Mouse (Mus musculus) stomach, embryonic 15.5 days (tissue): ENCODE measurements around the gene Mgll. TPM values are rescaled to one million over a fixed set of nuclear protein-coding genes. Genes with fewer than 3 reads are reported as not detected.

Experiments used
- ATAC-seq: fragments of 200-750 bp; cut with Nextera tagmentation; 2 replicates; pipeline ENCODE4 v1.8.0; 2017; ENCODE audit warnings: low read depth, moderate number of reproducible peaks, moderate TSS enrichment; ENCODE audit not compliant: insufficient read depth, low FRiP score
- H3K27ac ChIP-seq: fragments of 300-500 bp; sonication (generic); 2 replicates; pipeline ENCODE4 v1.5.1; 2015; ENCODE audit warnings: mild to moderate bottlenecking, inconsistent platforms
- H3K27me3 ChIP-seq: fragments of 300-500 bp; sonication (generic); replicated peaks from 2 replicates; pipeline ENCODE4 v1.6.1; 2015; ENCODE audit warnings: inconsistent platforms
- H3K36me3 ChIP-seq: fragments of 300-500 bp; sonication (generic); 2 replicates; pipeline ENCODE4 v1.6.1; 2015; ENCODE audit warnings: inconsistent platforms
- H3K4me1 ChIP-seq: fragments of 300-500 bp; sonication (generic); 2 replicates; pipeline ENCODE4 v1.6.1; 2015; ENCODE audit warnings: inconsistent platforms
- H3K4me2 ChIP-seq: fragments of 300-500 bp; sonication (generic); 2 replicates; pipeline ENCODE4 v1.6.1; 2015; ENCODE audit warnings: mild to moderate bottlenecking, inconsistent platforms
- H3K4me3 ChIP-seq: fragments of 300-500 bp; sonication (generic); replicated peaks from 2 replicates; pipeline ENCODE4 v1.5.1; 2015; ENCODE audit warnings: inconsistent platforms
- H3K9ac ChIP-seq: fragments of 300-500 bp; sonication (generic); 2 replicates; pipeline ENCODE4 v1.6.1; 2015; ENCODE audit warnings: inconsistent platforms
- H3K9me3 ChIP-seq: fragments of 300-500 bp; sonication (generic); 2 replicates; pipeline ENCODE4 v1.6.1; 2016; ENCODE audit warnings: inconsistent platforms
- WGBS: fragments of 180-500 bp; shearing (Covaris S2); methylation state at CpG from one replicate; pipeline ENCODE4 v1.1.7; 2015; 5-methylcytosine and 5-hydroxymethylcytosine counted together
- polyA plus RNA-seq: library from polyadenylated mRNA; unstranded; fragments of >200 nt; fragmentation: Nextera tagmentation; extraction: Ambion mirVana; gene quantifications from 2 replicates; pipeline ENCODE4 v1.2.1, GENCODE M21; 2015

Gene Mgll
- polyA plus RNA-seq, 1 experiment from 2014 or later = 109 TPM

- H3K9ac ChIP-seq = no peak overlapping the region
- ATAC-seq = no peak
- H3K4me1 ChIP-seq = peaks cover 47% of the 10 kb centered on the region
- H3K36me3 ChIP-seq = no peaks in the 10 kb centered on the region
- 78% methylated on average over 4 of the region's 4 CpGs for WGBS
- no peak overlapping the region for H3K4me3 ChIP-seq
- H3K9me3 ChIP-seq = no peaks in the 10 kb centered on the region
- H3K27ac ChIP-seq = no peak overlapping the region
- H3K27me3 ChIP-seq = no peaks in the 10 kb centered on the region
- no peak overlapping the region for H3K4me2 ChIP-seq
Measured at GRCm38 (mm10) chr6:88764281-88764680, 40.1 kb downstream of the Mgll start.

- Histone ChIP-seq H3K9ac (no peak overlapping the region), H3K4me1 (peaks cover 16% of the 10 kb centered on the region), H3K36me3 (no peaks in the 10 kb centered on the region), H3K4me3 (no peak overlapping the region), H3K4me2 (no peak overlapping the region), H3K27ac (no peak overlapping the region), H3K9me3 (no peaks in the 10 kb centered on the region), H3K27me3 (no peaks in the 10 kb centered on the region)
- no peak for ATAC-seq
- 49% methylated on average over 4 of the region's 4 CpGs for WGBS
Measured at GRCm38 (mm10) chr6:88767740-88768139, 43.5 kb downstream of the Mgll start.

- no peak for ATAC-seq
- 83% methylated on average over 6 of the region's 6 CpGs for WGBS
Measured at GRCm38 (mm10) chr6:88769723-88770122, 45.5 kb downstream of the Mgll start.

GRCm38 (mm10) chr6:88770300-88770904, 46.2 kb downstream of the Mgll start:
- no peak for ATAC-seq
- H3K9me3 ChIP-seq = no peaks in the 10 kb centered on the region
- H3K36me3 ChIP-seq = no peaks in the 10 kb centered on the region
- no peak overlapping the region for H3K4me3 ChIP-seq
- WGBS = 66% methylated on average over 17 of the region's 17 CpGs
- H3K9ac ChIP-seq = no peak overlapping the region
- H3K4me1 ChIP-seq = peaks cover 19% of the 10 kb centered on the region; the same call in 1 of the 2 replicates
- H3K4me2 ChIP-seq = no peak overlapping the region
- H3K27ac ChIP-seq = no peak overlapping the region
- no peaks in the 10 kb centered on the region for H3K27me3 ChIP-seq

More at GRCm38 (mm10) chr6:88769723-88770122, 45.5 kb downstream of the Mgll start:
- Histone ChIP-seq H3K27ac (no peak overlapping the region), H3K4me2 (no peak overlapping the region), H3K9me3 (no peaks in the 10 kb centered on the region), H3K9ac (no peak overlapping the region), H3K36me3 (no peaks in the 10 kb centered on the region), H3K4me1 (peaks cover 13% of the 10 kb centered on the region; the same call in 1 of the 2 replicates), H3K27me3 (no peaks in the 10 kb centered on the region), H3K4me3 (no peak overlapping the region)

GRCm38 (mm10) chr6:88770981-88771380, 46.8 kb downstream of the Mgll start:
- Histone ChIP-seq H3K4me2 (no peak overlapping the region), H3K4me3 (no peak overlapping the region)
- WGBS = 91% methylated on average over 5 of the region's 5 CpGs

GRCm38 (mm10) chr6:88772041-88772440, 47.8 kb downstream of the Mgll start:
- ATAC-seq = no peak
- Histone ChIP-seq H3K4me2 (no peak overlapping the region), H3K9ac (no peak overlapping the region), H3K27ac (no peak overlapping the region), H3K36me3 (no peaks in the 10 kb centered on the region), H3K4me3 (no peak overlapping the region), H3K9me3 (no peaks in the 10 kb centered on the region), H3K27me3 (no peaks in the 10 kb centered on the region), H3K4me1 (peaks cover 29% of the 10 kb centered on the region)
- WGBS = 71% methylated on average over 13 of the region's 13 CpGs

More at GRCm38 (mm10) chr6:88770981-88771380, 46.8 kb downstream of the Mgll start:
- Histone ChIP-seq H3K27me3 (no peaks in the 10 kb centered on the region), H3K27ac (no peak overlapping the region), H3K9me3 (no peaks in the 10 kb centered on the region), H3K9ac (no peak overlapping the region), H3K4me1 (peaks cover 22% of the 10 kb centered on the region; the same call in 1 of the 2 replicates), H3K36me3 (no peaks in the 10 kb centered on the region)
- no peak for ATAC-seq

- WGBS = 53% methylated on average over 9 of the region's 9 CpGs
- Histone ChIP-seq H3K4me3 (no peak overlapping the region), H3K9ac (no peak overlapping the region), H3K27ac (no peak overlapping the region), H3K9me3 (no peaks in the 10 kb centered on the region), H3K27me3 (no peaks in the 10 kb centered on the region), H3K4me1 (peaks cover 25% of the 10 kb centered on the region), H3K36me3 (no peaks in the 10 kb centered on the region), H3K4me2 (no peak overlapping the region)
- no peak for ATAC-seq
Measured at GRCm38 (mm10) chr6:88774055-88774454, 49.8 kb downstream of the Mgll start.

GRCm38 (mm10) chr6:88775267-88775666, 51.1 kb downstream of the Mgll start:
- Histone ChIP-seq H3K4me1 (peaks cover 25% of the 10 kb centered on the region), H3K36me3 (no peaks in the 10 kb centered on the region), H3K9ac (no peak overlapping the region), H3K27ac (no peak overlapping the region; the same call in 1 of the 2 replicates), H3K9me3 (no peaks in the 10 kb centered on the region), H3K27me3 (no peaks in the 10 kb centered on the region), H3K4me3 (no peak overlapping the region), H3K4me2 (no peak overlapping the region)
- ATAC-seq = no peak
- 56% methylated on average over 14 of the region's 14 CpGs for WGBS

- H3K27ac ChIP-seq = no peak overlapping the region
- no peaks in the 10 kb centered on the region for H3K9me3 ChIP-seq
- no peak overlapping the region for H3K4me2 ChIP-seq
- H3K4me1 ChIP-seq = peaks cover 25% of the 10 kb centered on the region
- no peak overlapping the region for H3K9ac ChIP-seq
- 56% methylated on average over 13 of the region's 13 CpGs for WGBS
- no peaks in the 10 kb centered on the region for H3K27me3 ChIP-seq
- ATAC-seq = no peak
- H3K36me3 ChIP-seq = no peaks in the 10 kb centered on the region
- no peak overlapping the region for H3K4me3 ChIP-seq
Measured at GRCm38 (mm10) chr6:88776336-88776923, 52.2 kb downstream of the Mgll start.

GRCm38 (mm10) chr6:88776964-88777363, 52.8 kb downstream of the Mgll start:
- H3K4me3 ChIP-seq = no peak overlapping the region
- no peaks in the 10 kb centered on the region for H3K27me3 ChIP-seq
- no peaks in the 10 kb centered on the region for H3K9me3 ChIP-seq
- no peak overlapping the region for H3K27ac ChIP-seq
- no peaks in the 10 kb centered on the region for H3K36me3 ChIP-seq
- H3K9ac ChIP-seq = no peak overlapping the region
- ATAC-seq = no peak
- peaks cover 25% of the 10 kb centered on the region for H3K4me1 ChIP-seq
- no peak overlapping the region for H3K4me2 ChIP-seq
- WGBS = 63% methylated on average over 8 of the region's 8 CpGs

GRCm38 (mm10) chr6:88778047-88778688, 54.0 kb downstream of the Mgll start:
- H3K36me3 ChIP-seq = no peaks in the 10 kb centered on the region
- H3K27ac ChIP-seq = no peak overlapping the region
- H3K4me1 ChIP-seq = peaks cover 28% of the 10 kb centered on the region
- H3K27me3 ChIP-seq = no peaks in the 10 kb centered on the region
- no peak for ATAC-seq
- H3K4me2 ChIP-seq = no peak overlapping the region
- no peaks in the 10 kb centered on the region for H3K9me3 ChIP-seq
- H3K9ac ChIP-seq = no peak overlapping the region
- H3K4me3 ChIP-seq = no peak overlapping the region
- WGBS = 66% methylated on average over 8 of the region's 8 CpGs

GRCm38 (mm10) chr6:88779755-88780154, 55.5 kb downstream of the Mgll start:
- Histone ChIP-seq H3K9me3 (no peaks in the 10 kb centered on the region), H3K4me3 (no peak overlapping the region), H3K27ac (no peak overlapping the region), H3K4me2 (no peak overlapping the region), H3K9ac (no peak overlapping the region), H3K27me3 (no peaks in the 10 kb centered on the region), H3K36me3 (no peaks in the 10 kb centered on the region), H3K4me1 (peaks cover 31% of the 10 kb centered on the region)
- WGBS = 64% methylated on average over 5 of the region's 5 CpGs
- no peak for ATAC-seq
